Mouse (Mus musculus): ENCODE data around the gene Prap1.
"Not testable (repeated sequence)": the region's sequence is repeated elsewhere in the genome, so short reads cannot be mapped to it uniquely, and the experiment has no call there.

Prap1 gene

DNA sequence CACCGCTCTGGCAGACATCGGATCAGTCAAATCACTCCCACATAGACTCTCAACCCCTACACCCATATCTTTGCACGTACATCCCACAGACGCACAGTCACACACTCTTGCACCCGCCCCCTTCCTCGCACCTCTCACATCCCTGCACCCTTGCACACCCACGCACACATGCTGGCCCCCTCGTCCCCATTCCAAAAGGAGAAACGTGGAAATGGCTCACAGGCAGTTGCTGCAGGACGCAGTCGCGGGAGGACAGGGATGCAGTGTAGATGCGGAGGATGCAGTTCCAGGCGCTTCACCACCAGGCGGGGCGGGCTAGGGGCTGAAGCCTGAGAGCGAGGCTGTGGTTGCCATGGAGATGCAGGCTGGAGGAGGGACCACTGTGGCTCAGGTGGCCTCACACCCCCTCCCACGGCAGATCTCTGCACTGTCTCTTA, 10.9 kb upstream of the Prap1 start, which contains the start of gene Caly:
Caly (minus strand) TSS at position 307 of the 437 bp plus-strand sequence.
- DNase-seq = peak; percentile 74 to 82

DNA sequence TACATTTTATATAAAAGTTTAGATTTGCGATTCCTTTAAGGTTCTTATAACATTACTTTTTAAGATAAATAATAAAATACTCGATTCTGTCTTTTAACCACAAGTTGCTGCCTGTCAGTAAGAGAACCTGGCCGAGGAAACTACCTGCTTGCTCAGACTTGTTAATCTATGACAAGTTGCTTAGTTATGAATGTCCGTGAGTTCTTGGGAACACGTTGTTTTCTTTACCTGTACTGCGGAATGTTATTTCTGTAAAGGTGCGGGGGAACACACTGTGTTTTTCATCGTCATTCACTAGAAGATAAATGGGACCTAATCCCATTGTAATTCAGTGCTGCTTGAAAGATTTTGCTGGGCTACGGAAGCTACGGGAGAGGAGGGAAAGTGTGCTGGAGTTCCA, 2.6 kb upstream of the Prap1 start:
- DNase-seq = no peak

DNA sequence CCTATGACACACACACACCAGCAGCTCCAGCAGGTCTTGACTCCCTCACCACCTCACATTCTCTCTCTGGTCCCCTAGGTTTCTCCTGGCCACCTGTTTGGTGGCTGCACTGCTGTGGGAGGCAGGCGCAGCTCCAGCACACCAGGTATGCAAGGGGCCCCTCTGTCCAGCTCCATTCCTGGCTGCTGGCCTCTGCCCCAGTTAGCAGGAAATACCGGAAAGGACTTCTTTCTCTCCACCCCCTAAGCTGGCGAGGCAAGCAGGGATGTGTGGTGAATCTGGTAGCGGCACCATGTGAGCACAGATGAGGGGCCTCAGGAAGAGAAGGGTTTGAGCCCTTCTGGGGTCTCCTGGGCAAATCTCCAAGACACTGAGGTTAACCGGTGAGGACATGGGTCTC, 1.8 kb downstream of the Prap1 start:
- peak; percentile 18 to 45 for DNase-seq

DNA sequence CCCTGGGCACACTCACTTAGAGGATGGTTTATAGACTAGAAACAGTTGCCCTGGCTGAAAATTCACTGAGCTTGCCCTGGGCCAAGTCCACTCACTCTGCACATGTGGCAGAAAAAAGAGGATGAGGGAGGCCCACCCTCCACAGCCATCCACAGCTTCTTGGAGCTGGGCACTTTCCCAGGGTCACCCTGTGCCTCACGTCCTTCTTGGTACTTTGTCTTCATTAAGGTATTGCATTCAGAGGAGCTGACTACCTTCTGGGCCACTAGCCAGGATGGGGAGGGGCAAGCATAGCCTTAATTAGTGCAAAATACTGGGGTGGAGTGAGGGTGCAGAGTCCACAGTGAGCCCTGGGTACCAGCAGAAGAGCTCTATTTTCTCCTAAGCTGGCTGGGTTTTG, 2.4 kb downstream of the Prap1 start:
- peak; percentile 38 to 71 for DNase-seq

DNA sequence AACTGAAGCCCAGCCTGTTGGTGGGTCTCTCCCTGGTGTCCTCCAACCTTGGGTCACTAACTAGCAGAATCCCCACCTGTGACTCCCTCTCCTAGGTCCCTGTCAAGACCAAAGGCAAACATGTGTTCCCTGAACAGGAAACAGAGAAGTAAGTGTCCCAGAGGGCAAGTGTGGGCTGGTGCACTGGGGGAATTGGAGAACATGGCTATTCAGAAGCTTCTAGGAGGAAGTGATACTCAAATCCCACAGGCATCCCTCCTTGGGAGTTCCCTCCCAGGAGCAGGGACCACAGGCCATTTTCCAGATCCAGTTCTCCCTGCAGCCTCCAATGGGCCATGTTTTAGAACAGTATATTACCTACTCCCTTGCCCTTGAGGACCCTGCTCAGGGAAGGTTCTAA, 2.9 kb downstream of the Prap1 start:
- DNase-seq = no peak

DNA sequence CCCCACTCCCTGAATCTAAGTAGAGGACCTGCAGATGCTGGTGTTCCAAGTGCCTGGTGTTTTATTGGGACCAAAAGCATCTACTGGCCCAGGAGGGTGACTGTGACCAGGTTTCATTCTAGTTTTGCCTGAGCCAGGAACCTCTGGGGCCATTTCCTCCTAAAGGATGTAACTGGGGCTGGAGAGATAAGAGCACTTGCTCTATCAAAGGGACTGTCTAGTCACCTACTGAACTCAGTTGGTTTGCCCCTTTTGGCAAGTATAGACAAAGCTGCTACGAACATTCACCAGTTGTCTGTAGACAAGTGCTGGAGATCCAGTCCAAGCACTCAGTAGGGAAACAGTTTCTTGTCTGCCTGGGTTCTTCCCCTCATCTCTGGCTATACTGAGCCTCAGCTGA, 5.3 kb downstream of the Prap1 start:
- DNase-seq = no peak

DNA sequence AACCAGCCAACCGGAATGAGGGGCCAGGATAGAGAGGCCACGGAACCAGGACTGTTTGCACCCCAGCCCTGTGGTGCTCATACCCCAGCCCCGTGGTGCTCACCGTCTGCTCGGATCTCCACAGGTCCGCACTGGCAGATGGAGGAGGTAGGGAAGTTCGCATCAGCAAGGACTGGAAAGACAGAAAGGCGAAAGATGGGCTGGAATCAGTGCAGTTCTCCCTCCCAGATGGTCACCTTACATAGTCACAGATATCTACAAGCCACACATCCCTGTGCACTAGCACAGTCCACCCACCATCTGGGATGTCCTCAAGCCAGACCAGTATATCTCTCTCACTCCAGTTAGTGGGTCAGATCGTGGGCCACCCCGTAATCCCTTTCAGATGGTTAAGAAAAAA, 8.3 kb downstream of the Prap1 start:
- DNase-seq = no peak

DNA sequence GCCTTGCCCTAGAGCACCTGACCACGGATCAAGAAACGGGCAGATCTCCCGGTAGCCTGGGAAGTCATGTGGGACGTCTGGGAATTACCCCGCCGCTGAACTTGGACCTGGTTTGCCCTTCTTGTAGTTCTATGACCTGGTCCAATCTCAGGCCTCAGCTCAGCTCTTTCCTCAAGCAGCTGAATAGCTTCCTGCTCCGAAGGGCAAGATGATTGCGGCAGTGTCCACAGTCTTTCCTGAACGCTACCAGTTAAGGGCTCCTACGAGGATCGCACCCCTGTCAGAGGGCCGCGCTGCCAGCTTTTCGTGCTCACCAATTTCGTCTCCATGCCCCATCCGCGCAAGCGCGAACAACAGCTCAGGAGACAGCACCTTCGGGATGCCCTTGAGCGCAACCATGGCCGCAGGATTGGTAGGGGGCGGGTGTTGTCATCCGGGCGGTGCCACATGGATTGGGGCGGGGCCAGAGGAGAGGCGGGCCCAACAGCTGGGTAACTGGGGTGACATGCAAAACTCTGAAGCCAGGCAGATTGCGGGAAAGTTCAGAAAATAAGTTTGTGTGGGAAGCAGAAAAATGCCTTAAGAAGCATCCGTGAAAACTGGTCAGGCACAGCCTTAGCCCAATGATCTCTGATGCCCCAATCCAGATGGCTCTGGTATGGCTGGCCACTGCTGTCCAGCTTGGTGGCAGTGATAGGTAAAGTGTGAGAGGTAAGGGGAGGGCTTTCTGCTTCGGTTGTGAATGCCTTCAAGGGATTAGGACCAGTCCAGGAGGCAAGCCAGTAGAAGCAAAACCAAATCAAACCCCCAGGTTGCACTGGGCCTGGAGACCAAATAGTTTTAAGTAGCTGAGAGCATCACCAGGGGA, 9.0 kb downstream of the Prap1 start, which contains the start of gene Fuom:
Fuom (minus strand) TSS at position 449 of the 868 bp plus-strand sequence.
- peak; percentile 89 to 92 for DNase-seq

DNA sequence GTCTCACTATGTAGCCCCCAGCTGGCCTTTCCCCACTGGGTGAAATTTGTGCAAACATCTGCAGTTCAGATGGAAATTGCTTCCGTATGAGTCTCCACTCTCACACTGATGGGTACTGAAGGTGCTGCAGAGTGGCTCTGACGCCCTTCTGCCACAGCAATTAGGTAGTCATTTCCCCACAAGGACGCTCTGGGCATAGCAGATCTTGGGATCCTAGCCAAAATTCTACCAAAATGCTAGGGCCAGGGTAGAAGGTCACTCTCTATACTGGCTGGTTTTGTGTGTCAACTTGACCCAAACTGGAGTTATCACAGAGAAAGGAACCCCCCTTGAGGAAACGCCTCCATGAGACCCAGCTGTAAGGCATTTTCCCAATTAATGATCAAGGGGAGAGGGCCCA, 10.8 kb downstream of the Prap1 start:
- no peak for DNase-seq

DNA sequence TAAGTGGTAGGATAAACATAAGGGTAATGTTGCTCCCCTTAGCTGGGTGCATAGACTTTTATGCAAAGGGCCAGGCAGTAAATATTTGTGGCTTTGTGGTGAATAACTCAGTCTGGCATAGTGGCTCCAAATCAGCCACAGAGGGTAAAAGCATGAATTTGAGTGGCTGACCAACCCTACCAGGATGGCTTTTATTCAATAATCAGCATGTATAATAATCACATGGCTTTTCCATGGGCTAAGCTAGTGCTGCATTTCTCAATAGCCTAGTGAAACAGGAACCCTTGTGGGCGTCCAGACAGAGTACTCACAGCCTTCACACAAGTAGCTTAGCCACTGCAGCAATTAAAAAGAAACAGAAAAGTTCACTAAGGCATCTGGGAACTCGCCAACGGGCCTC, 18.7 kb downstream of the Prap1 start:
- no peak for DNase-seq

DNA sequence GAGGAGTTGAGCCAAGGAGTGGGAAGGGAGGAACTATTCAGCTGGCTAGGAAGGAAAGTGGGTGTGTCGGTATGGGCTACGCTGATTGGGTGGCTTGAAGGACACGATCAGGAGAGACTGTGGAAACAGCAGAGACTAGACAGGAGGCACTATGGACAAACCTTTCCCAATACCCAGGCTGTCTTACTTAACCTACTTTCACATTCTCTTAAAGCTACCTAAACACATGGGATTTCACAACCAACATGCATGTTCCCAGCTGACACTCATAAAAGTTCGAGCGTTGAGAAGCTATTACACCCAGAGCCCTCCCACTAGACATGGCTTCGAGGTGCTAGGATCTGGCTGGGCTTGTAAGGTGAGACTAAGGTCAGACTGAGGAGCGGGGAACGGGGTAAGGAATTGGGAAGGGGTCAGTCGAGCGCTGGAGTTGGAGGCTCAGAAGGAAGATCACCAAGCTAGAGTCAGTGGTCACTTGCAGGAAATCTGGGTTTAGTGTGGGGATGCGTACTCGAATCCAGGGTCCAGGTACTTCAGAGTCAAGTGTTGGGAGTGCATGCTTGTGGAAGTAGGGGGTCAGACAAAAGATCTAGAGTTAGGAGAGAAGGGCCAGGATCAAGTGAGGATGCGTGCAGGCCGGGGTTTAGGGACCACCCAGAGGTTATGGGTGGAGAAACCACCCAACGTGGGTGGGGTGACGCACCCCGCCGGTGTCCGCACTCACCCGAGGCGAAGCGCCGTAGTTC, 22.6 kb downstream of the Prap1 start, which contains the start of gene Paox:
Paox (plus strand) TSS at position 217 of the 746 bp plus-strand sequence.
- peak; percentile 56 to 75 for DNase-seq

DNA sequence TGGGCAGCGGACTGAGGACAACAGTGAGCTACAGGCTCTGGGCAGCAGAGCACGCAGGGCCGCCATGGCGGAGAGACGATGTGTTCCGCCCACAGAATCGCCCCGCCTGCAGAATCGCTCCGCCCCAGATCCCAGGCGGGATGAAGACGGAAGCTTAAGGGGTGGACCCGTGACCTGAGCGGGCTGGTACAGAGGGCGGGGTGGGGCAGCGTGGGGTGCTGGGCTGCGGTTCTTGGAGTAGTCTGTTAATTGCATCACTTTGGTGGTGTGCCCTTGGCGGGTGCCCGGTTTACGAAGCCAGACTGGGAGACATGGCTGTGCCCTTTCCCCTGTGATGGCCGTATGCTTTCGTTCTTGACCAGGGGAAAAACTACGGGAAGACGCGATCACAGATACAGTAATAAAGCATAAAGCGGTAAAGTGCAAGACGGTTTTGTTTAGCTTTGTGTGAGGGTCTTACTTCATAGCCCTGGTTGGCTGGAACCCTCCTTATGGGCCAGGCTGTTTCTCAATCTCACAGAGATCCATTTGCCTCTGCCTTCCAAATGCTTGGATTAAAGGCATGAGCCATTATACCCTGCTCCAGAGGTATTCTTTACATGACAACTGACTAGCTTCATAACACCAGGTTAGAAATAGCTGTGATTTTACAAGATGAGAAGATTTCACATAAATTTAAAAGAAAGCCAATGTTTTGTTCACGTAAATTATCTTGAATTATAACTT, 23.3 kb downstream of the Prap1 start, which contains the start of gene Echs1:
Echs1 (minus strand) TSS at position 148 of the 726 bp plus-strand sequence.
- peak; percentile 89 to 94 for DNase-seq

DNA sequence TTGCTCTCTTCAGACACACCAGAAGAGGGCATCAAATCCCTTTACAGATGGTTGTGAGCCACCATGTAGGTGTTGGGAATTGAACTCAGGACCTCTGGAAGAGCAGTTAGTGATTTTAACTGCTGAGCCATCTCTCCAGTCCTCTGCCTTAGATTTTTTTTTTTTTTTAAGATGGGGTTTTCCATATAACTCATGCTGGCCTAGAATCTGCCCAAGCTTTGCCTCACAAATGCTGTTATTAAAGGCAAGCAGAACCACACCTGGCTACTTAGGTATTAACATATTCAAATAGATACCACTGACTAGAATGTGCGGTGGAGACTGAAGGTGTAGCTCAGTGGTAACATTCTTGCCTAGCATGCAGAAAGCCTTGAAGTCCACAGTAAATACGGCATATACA, 27.3 kb downstream of the Prap1 start:
- DNase-seq = no peak

DNA sequence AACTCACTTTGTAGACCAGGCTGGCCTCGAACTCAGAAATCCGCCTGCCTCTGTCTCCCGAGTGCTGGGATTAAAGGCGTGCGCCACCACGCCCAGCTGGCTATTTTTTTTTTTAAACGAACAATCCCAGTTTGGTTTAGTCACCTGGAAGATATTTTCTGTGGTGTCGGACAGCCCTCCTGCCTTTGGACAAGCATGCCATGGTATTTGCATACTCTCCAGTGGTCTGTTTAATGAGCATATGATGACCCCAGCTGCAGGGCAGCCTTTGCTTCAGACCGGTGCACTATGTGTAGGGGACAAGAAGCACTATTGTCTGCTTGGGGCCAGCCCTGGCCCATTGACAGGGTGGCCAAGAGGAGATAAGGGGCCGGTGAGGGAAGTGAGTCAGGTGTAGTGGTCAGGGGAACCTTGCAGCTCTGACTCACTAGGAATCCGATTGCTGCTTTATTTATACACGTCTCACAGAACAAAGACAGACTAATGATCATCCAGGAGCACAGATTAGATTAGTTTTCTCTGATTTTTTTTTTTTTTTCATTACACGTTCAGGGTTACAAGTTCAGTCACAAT, 28.2 kb downstream of the Prap1 start:
- no peak for DNase-seq

DNA sequence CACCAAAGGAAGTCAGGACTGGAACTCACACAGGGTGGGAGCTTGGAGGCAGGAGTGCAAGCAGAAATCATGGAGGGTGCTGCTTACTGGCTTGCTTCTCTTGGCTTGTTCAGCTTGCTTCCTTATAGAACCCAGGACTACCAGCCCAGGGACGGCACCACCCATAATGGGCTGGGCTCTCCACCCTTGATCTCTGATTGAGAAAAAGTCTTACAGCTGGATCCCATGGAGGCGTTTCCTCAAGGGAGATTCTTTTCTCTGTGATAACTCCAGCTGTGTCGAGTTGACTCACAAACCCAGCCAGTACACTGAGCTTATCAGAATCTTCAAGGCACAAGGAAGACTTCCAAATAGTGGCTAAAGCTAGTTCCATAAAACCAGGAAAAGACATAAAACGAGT, 29.6 kb downstream of the Prap1 start:
- DNase-seq = no peak

DNA sequence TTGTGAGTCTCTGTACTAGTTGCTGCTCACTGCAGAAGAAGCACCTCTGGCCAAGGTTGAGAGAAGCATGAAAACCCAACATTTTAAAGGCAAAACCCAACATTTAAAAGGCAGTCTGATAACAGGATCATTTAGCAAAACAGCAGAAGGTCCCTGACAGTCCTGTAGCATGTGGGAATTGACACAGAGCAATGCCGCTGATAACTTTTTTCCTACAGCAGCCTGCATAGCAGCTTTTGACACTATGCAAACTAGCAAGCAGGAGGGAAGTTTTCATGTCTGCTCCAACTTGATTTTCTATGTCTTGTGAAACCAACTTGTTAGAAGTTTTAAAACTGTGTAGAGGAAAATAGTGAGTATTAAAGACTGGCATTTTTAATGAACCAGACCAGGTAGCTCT, 31.2 kb downstream of the Prap1 start:
- DNase-seq = no peak

DNA sequence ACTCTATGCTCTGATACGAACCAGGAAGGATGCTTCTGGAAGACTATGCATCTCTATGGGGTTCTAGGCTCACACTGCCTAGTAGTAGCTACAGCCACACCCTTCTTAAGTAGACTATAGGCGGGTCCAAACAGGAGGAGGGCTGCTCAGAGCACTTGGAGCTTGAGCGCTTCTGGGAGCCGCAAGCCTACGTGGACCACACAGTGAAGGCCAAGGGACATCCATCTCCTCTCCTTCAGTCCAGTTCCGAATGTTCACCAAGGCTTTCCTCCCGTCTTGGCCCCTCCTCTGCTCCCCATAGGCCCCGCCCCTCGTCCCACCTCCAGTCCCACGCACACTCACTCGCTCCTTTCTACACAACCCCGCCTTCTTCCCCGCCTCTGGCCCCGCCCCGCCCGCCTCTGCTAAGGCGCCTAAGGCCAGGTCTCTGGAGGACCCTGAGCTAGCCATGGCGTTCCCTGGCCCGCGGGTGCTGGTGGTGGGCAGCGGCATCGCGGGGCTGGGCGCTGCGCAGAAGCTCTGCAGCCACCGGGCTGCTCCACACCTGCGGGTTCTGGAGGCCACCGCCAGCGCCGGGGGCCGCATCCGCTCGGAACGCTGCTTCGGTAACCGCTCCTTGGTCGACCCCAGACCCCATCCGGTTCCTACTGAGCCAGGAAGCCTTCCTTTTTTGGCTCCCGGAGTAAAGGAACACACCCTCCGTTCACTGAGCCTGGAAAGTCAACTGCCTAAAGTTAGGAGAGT, 32.3 kb downstream of the Prap1 start:
- peak; percentile 98 for DNase-seq

DNA sequence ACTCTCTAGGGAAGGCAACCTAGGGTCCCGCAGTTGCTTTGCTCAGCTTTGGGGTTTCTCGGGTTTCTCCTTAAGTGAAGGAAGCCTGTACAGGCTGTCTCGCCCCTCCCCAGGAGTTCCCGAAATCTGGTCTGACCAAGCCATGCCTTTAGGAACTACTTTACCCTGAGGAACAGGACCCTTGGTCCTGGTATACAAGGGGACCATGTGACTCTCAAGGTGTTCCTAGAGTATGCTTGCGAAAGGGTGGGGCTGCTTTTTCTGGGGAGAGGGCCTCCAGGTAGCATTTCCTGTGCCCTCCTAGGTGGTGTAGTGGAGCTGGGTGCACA, 32.8 kb downstream of the Prap1 start:
- no peak for DNase-seq

DNA sequence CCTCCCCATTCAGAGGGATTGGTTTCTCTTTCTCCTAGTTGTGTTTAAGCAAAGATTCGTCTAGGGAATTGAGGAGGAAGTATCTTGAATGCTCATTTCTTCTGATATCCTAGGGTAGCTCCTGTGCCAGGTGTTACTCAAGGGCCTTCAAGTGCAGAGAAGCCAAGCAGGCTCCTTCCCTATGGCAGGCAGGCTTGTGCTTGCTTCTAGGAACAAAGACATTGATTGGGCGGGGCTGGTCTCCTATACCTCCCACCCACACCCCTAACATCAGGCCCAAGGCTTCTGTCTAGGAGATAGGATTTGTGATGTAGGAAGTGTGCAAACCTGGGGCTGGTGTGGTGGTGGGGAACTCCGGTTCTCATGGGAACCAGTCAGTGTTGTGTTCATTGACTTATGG, 33.7 kb downstream of the Prap1 start:
- DNase-seq = no peak

DNA sequence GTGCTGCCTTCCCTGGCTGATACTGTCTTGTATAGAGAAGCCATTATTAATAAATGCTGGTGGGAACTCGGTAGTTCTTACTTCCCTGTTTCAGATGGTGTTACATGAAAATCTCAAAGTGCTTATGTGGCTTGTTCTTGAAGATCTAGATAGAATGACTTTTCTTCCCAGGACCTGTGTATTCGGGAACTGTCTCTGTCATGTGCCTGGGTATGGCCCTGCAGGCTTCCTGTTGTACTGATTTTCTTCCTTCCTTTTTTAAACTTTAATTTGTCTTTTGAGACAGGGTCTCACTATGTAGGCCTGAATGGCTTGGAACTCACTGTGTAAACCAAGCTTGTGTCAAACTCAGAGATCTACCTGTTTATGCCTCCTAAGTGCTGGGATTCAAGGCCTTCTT, 34.7 kb downstream of the Prap1 start:
- DNase-seq = no peak

DNA sequence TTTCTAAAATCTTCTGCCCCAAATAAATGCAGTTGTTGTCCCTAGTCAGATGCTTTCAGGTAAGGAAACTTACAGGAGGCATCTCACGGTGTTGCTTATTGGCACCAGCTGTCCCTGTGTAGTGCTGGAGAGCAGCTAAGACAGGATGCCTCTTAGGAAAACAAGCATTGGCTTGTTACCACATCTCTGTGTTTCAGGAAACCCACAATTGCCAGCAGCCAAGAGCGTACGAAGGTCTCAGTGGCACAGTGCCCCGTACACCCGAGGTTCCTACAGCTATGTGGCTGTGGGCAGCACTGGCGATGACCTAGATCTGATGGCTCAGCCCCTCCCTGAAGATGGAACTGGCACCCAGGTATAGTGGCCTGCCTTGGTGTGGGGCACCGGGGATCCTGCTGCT, 39.0 kb downstream of the Prap1 start:
- DNase-seq = not testable (repeated sequence)

DNA sequence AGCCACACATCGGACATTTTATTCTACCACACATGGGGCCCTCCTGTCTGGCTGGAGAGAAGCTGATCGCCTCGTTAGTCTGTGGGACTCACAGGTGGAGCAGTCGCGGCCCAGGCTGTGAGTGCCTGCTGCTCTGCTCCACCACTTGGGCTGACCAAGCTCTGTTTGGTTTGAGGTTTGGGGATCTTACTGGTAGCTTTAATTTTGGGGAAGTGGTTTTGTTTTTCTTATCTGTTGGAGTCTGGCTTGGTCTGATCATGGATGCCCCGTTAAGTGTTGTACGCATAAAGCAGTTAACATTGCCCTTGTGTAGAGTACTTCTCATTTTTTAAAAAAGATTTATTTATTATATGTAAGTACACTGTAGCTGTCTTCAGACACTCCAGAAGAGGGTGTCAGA, 40.8 kb downstream of the Prap1 start:
- not testable (repeated sequence) for DNase-seq
